Mouse (Mus musculus): ENCODE results near the gene Lcn11. TPM values are rescaled to one million over a fixed set of nuclear protein-coding genes. Genes with fewer than 3 reads are reported as not detected.

The Lcn11 gene
- polyA plus RNA-seq, 1 experiment from 2014 or later = not detected

Other genes starting within 250 kb of the Lcn11 start
- gene Traf2, start 230.1 kb upstream of the Lcn11 start, polyA plus RNA-seq (2016; fragmentation: Nextera tagmentation; extraction: Ambion mirVana) = 39.9 and 40.1 TPM in 2 replicates
- 310 and 316 TPM in 2 replicates for gene Edf1, start 219.2 kb upstream of the Lcn11 start, polyA plus RNA-seq (2016; fragmentation: Nextera tagmentation; extraction: Ambion mirVana)
- gene Mamdc4, start 202.2 kb upstream of the Lcn11 start, polyA plus RNA-seq (2016; fragmentation: Nextera tagmentation; extraction: Ambion mirVana) = 1.9 and 7.7 TPM in 2 replicates
- 146 and 155 TPM in 2 replicates for gene Phpt1, start 201.8 kb upstream of the Lcn11 start, polyA plus RNA-seq (2016; fragmentation: Nextera tagmentation; extraction: Ambion mirVana)
- 0.05 and 0.16 TPM in 2 replicates for gene Ajm1, start 195.3 kb upstream of the Lcn11 start, polyA plus RNA-seq (2016; fragmentation: Nextera tagmentation; extraction: Ambion mirVana)
- 77.1 and 78.2 TPM in 2 replicates for gene Rabl6, start 168.5 kb upstream of the Lcn11 start, polyA plus RNA-seq (2016; fragmentation: Nextera tagmentation; extraction: Ambion mirVana)
- 0.10 and 0.11 TPM in 2 replicates for gene Ccdc183, start 159.3 kb upstream of the Lcn11 start, polyA plus RNA-seq (2016; fragmentation: Nextera tagmentation; extraction: Ambion mirVana)
- 16.6 and 17.2 TPM in 2 replicates for gene Tmem141, start 155.0 kb upstream of the Lcn11 start, polyA plus RNA-seq (2016; fragmentation: Nextera tagmentation; extraction: Ambion mirVana)
- 0.49 and 0.57 TPM in 2 replicates for gene Fcna, start 149.0 kb upstream of the Lcn11 start, polyA plus RNA-seq (2016; fragmentation: Nextera tagmentation; extraction: Ambion mirVana)
- gene Lcn8, start 123.9 kb upstream of the Lcn11 start, polyA plus RNA-seq (2016; fragmentation: Nextera tagmentation; extraction: Ambion mirVana) = 0.24 TPM in 1 of 2 replicates, not detected in the other
- not detected in 2 replicates for gene Lcn5, start 119.1 kb upstream of the Lcn11 start, polyA plus RNA-seq (2016; fragmentation: Nextera tagmentation; extraction: Ambion mirVana)
- gene Lcn6, start 100.2 kb upstream of the Lcn11 start, polyA plus RNA-seq (2016; fragmentation: Nextera tagmentation; extraction: Ambion mirVana) = not detected in 2 replicates
- gene Lcn10, start 94.3 kb upstream of the Lcn11 start, polyA plus RNA-seq (2016; fragmentation: Nextera tagmentation; extraction: Ambion mirVana) = not detected in 2 replicates
- not detected in 2 replicates for gene Obp2a, start 77.0 kb upstream of the Lcn11 start, polyA plus RNA-seq (2016; fragmentation: Nextera tagmentation; extraction: Ambion mirVana)
- gene Bmyc, start 70.3 kb upstream of the Lcn11 start, polyA plus RNA-seq (2016; fragmentation: Nextera tagmentation; extraction: Ambion mirVana) = 80.3 and 82.0 TPM in 2 replicates
- not detected in 2 replicates for gene Obp2b, start 40.0 kb upstream of the Lcn11 start, polyA plus RNA-seq (2016; fragmentation: Nextera tagmentation; extraction: Ambion mirVana)
- not detected in 2 replicates for gene Lcn3, start 11.4 kb upstream of the Lcn11 start, polyA plus RNA-seq (2016; fragmentation: Nextera tagmentation; extraction: Ambion mirVana)
- not detected in 2 replicates for gene Gm13539, start 5.2 kb downstream of the Lcn11 start, polyA plus RNA-seq (2016; fragmentation: Nextera tagmentation; extraction: Ambion mirVana)
- gene Glt6d1, start 38.8 kb downstream of the Lcn11 start, polyA plus RNA-seq (2016; fragmentation: Nextera tagmentation; extraction: Ambion mirVana) = not detected in 2 replicates
- not detected in 2 replicates for gene Lcn9, start 46.1 kb downstream of the Lcn11 start, polyA plus RNA-seq (2016; fragmentation: Nextera tagmentation; extraction: Ambion mirVana)
- not detected in 2 replicates for gene Sohlh1, start 70.2 kb downstream of the Lcn11 start, polyA plus RNA-seq (2016; fragmentation: Nextera tagmentation; extraction: Ambion mirVana)
- gene Kcnt1, start 86.7 kb downstream of the Lcn11 start, polyA plus RNA-seq (2016; fragmentation: Nextera tagmentation; extraction: Ambion mirVana) = 0.10 and 0.23 TPM in 2 replicates
- gene Camsap1, start 206.3 kb downstream of the Lcn11 start, polyA plus RNA-seq (2016; fragmentation: Nextera tagmentation; extraction: Ambion mirVana) = 36.1 and 41.9 TPM in 2 replicates
- 94.9 and 95.9 TPM in 2 replicates for gene Ubac1, start 244.7 kb downstream of the Lcn11 start, polyA plus RNA-seq (2016; fragmentation: Nextera tagmentation; extraction: Ambion mirVana)